Mouse (Mus musculus) limb, embryonic 13.5 days (tissue): ENCODE results near the gene Gm17027. TPM values are rescaled to one million over a fixed set of nuclear protein-coding genes. Genes with fewer than 3 reads are reported as not detected.
"Not testable (repeated sequence)": the region's sequence is repeated elsewhere in the genome, so short reads cannot be mapped to it uniquely, and the experiment has no call there.

Experiments used
- ATAC-seq: fragments of 200-750 bp; cut with Nextera tagmentation; 2 replicates; pipeline ENCODE4 v1.8.0; 2017; ENCODE audit warnings: low read depth, moderate number of reproducible peaks, moderate TSS enrichment; ENCODE audit not compliant: low FRiP score
- H3K27ac ChIP-seq: fragments of 300-500 bp; sonication (generic); 2 replicates; pipeline ENCODE4 v1.5.1; 2015; ENCODE audit warnings: inconsistent platforms, mild to moderate bottlenecking, moderate library complexity
- H3K27me3 ChIP-seq: fragments of 300-500 bp; sonication (generic); 2 replicates; pipeline ENCODE4 v1.6.1; 2015; ENCODE audit warnings: mild to moderate bottlenecking, inconsistent platforms
- H3K36me3 ChIP-seq: fragments of 300-500 bp; sonication (generic); 2 replicates; pipeline ENCODE4 v1.6.1; 2015; ENCODE audit warnings: inconsistent platforms, mild to moderate bottlenecking, moderate library complexity
- H3K4me1 ChIP-seq: fragments of 300-500 bp; sonication (generic); 2 replicates; pipeline ENCODE4 v1.6.1; 2015; ENCODE audit warnings: inconsistent platforms
- H3K4me2 ChIP-seq: fragments of 300-500 bp; sonication (generic); replicated peaks from 2 replicates; pipeline ENCODE4 v1.6.1; 2015; ENCODE audit warnings: inconsistent platforms, mild to moderate bottlenecking, moderate library complexity
- H3K4me3 ChIP-seq: fragments of 300-500 bp; sonication (generic); 2 replicates; pipeline ENCODE4 v1.5.1; 2015; ENCODE audit warnings: moderate library complexity, mild to moderate bottlenecking, inconsistent platforms
- H3K9ac ChIP-seq: fragments of 300-500 bp; sonication (generic); 2 replicates; pipeline ENCODE4 v1.6.1; 2015; ENCODE audit warnings: mild to moderate bottlenecking, inconsistent platforms
- H3K9me3 ChIP-seq: fragments of 300-500 bp; sonication (generic); 2 replicates; pipeline ENCODE4 v1.6.1; 2016; ENCODE audit warnings: inconsistent platforms
- WGBS: fragments of 180-500 bp; shearing (Covaris S2); methylation state at CpG from one replicate; pipeline ENCODE4 v1.1.7; 2015; 5-methylcytosine and 5-hydroxymethylcytosine counted together
- polyA plus RNA-seq: library from polyadenylated mRNA; unstranded; fragments of >200 nt; fragmentation: Nextera tagmentation; extraction: Ambion mirVana; gene quantifications from 2 replicates; pipeline ENCODE4 v1.2.1, GENCODE M21; 2015

The Gm17027 gene
- not detected in 2 replicates for polyA plus RNA-seq

- not testable (repeated sequence) for H3K4me1 ChIP-seq, H3K27ac ChIP-seq, H3K9me3 ChIP-seq, H3K27me3 ChIP-seq, H3K4me2 ChIP-seq, H3K4me3 ChIP-seq, H3K9ac ChIP-seq, ATAC-seq, H3K36me3 ChIP-seq
- 74% methylated on average over 2 of the region's 2 CpGs for WGBS
Observed at GRCm38 (mm10) chr14:42162522-42162921, at the start of gene Gm17027. TSS of gene Gm17027 (minus strand) at chr14:42162622.

GRCm38 (mm10) chr14:42190691-42191090 lies 28.3 kb upstream of the Gm17027 start, which contains the start of gene Gm3573:
TSS of gene Gm3573 (minus strand) at chr14:42190791.
- not testable (repeated sequence) for H3K9me3 ChIP-seq, H3K9ac ChIP-seq, H3K27ac ChIP-seq, H3K4me3 ChIP-seq, H3K4me2 ChIP-seq, H3K4me1 ChIP-seq, H3K36me3 ChIP-seq, ATAC-seq, H3K27me3 ChIP-seq
- no CpG with 5 or more reads among the region's 1 CpGs for WGBS

GRCm38 (mm10) chr14:42183936-42184335 lies 21.5 kb upstream of the Gm17027 start:
- H3K4me1 ChIP-seq, H3K4me2 ChIP-seq, H3K4me3 ChIP-seq, H3K36me3 ChIP-seq, H3K9me3 ChIP-seq, H3K9ac ChIP-seq, H3K27ac ChIP-seq, H3K27me3 ChIP-seq, ATAC-seq: not testable (repeated sequence)
- 85% methylated on average over 3 of the region's 3 CpGs for WGBS

- H3K27ac ChIP-seq, H3K27me3 ChIP-seq, H3K9ac ChIP-seq, H3K9me3 ChIP-seq, ATAC-seq, H3K4me1 ChIP-seq, H3K4me3 ChIP-seq, H3K4me2 ChIP-seq, H3K36me3 ChIP-seq: not testable (repeated sequence)
- 69% methylated on average over 7 of the region's 8 CpGs for WGBS
Observed at GRCm38 (mm10) chr14:42134571-42134970, 27.9 kb downstream of the Gm17027 start.

- H3K36me3 ChIP-seq, ATAC-seq, H3K9ac ChIP-seq, H3K4me2 ChIP-seq, H3K4me3 ChIP-seq, H3K4me1 ChIP-seq, H3K27me3 ChIP-seq, H3K9me3 ChIP-seq, H3K27ac ChIP-seq: not testable (repeated sequence)
- WGBS, result 57% methylated on average over 9 of the region's 14 CpGs
Observed at GRCm38 (mm10) chr14:42133806-42134205, 28.6 kb downstream of the Gm17027 start.

- 80% methylated on average over 1 of the region's 2 CpGs for WGBS
Observed at GRCm38 (mm10) chr14:42117269-42117668, 45.2 kb downstream of the Gm17027 start, which contains the start of gene Gm7951. TSS of gene Gm7951 (minus strand) at chr14:42117369.

More at GRCm38 (mm10) chr14:42117269-42117668, 45.2 kb downstream of the Gm17027 start, which contains the start of gene Gm7951:
- not testable (repeated sequence) for ATAC-seq, H3K9me3 ChIP-seq, H3K4me3 ChIP-seq, H3K36me3 ChIP-seq, H3K4me1 ChIP-seq, H3K4me2 ChIP-seq, H3K27me3 ChIP-seq, H3K9ac ChIP-seq, H3K27ac ChIP-seq

Other genes starting within 250 kb of the Gm17027 start
- gene 1700049E17Rik1, start 237.7 kb downstream of the Gm17027 start, polyA plus RNA-seq, result not detected in 2 replicates
- gene 1700024B05Rik, start 218.6 kb downstream of the Gm17027 start, polyA plus RNA-seq, result not detected in 2 replicates
- not detected in 2 replicates for gene Gm6401, start 194.7 kb downstream of the Gm17027 start, polyA plus RNA-seq
- gene Gm3543, start 179.3 kb downstream of the Gm17027 start, polyA plus RNA-seq, result not detected in 2 replicates
- gene Gm7951, start 45.3 kb downstream of the Gm17027 start, polyA plus RNA-seq, result not detected in 2 replicates
- not detected in 2 replicates for gene Gm3573, start 28.2 kb upstream of the Gm17027 start, polyA plus RNA-seq
- gene Gm17026, start 97.4 kb upstream of the Gm17027 start, polyA plus RNA-seq, result not detected in 2 replicates
- gene Gm9611, start 134.7 kb upstream of the Gm17027 start, polyA plus RNA-seq, result not detected in 2 replicates
- gene Gm7995, start 147.6 kb upstream of the Gm17027 start, polyA plus RNA-seq, result not detected in 2 replicates